Mouse (Mus musculus) kidney, embryonic 15.5 days (tissue): ENCODE measurements at regions not wholly inside any gene's neighbourhood (a gene's known extent, or its start where the extent isn't known, plus 50 kb on each side); places are given as distances from the start of the nearest gene placed in this dataset.

Experiments used
- ATAC-seq: fragments of 200-750 bp; cut with Nextera tagmentation; replicated peaks from 2 replicates; pipeline ENCODE4 v1.8.0; 2017; ENCODE audit warnings: moderate TSS enrichment; ENCODE audit not compliant: low FRiP score
- H3K27ac ChIP-seq: fragments of 300-500 bp; sonication (generic); 2 replicates; pipeline ENCODE4 v1.5.1; 2015; ENCODE audit warnings: mild to moderate bottlenecking, inconsistent platforms
- H3K27me3 ChIP-seq: fragments of 300-500 bp; sonication (generic); 2 replicates; pipeline ENCODE4 v1.6.1; 2015; ENCODE audit warnings: inconsistent platforms
- H3K36me3 ChIP-seq: fragments of 300-500 bp; sonication (generic); 2 replicates; pipeline ENCODE4 v1.6.1; 2015; ENCODE audit warnings: inconsistent platforms
- H3K4me1 ChIP-seq: fragments of 300-500 bp; sonication (generic); 2 replicates; pipeline ENCODE4 v1.6.1; 2015; ENCODE audit warnings: inconsistent platforms
- H3K4me2 ChIP-seq: fragments of 300-500 bp; sonication (generic); 2 replicates; pipeline ENCODE4 v1.6.1; 2015; ENCODE audit warnings: moderate library complexity, mild to moderate bottlenecking, inconsistent platforms
- H3K4me3 ChIP-seq: fragments of 300-500 bp; sonication (generic); replicated peaks from 2 replicates; pipeline ENCODE4 v1.5.1; 2015; ENCODE audit warnings: mild to moderate bottlenecking, inconsistent platforms
- H3K9ac ChIP-seq: fragments of 300-500 bp; sonication (generic); 2 replicates; pipeline ENCODE4 v1.6.1; 2015; ENCODE audit warnings: mild to moderate bottlenecking, inconsistent platforms
- H3K9me3 ChIP-seq: fragments of 300-500 bp; sonication (generic); replicated peaks from 2 replicates; pipeline ENCODE4 v1.6.1; 2016; ENCODE audit warnings: inconsistent platforms
- WGBS: fragments of 180-500 bp; shearing (Covaris S2); methylation state at CpG from one replicate; pipeline ENCODE4 v1.1.7; 2015; ENCODE audit warnings: mixed read lengths; 5-methylcytosine and 5-hydroxymethylcytosine counted together

- Histone ChIP-seq H3K36me3 (no peaks in the 10 kb centered on the region), H3K27ac (no peak overlapping the region), H3K9me3 (no peaks in the 10 kb centered on the region), H3K27me3 (no peaks in the 10 kb centered on the region), H3K9ac (no peak overlapping the region), H3K4me3 (no peak overlapping the region), H3K4me2 (no peak overlapping the region), H3K4me1 (no peaks in the 10 kb centered on the region)
- WGBS: 70% methylated on average over 3 of the region's 3 CpGs
- no peak for ATAC-seq
Observed at GRCm38 (mm10) chr8:7799221-7799620, 861.8 kb downstream of the Efnb2 start.

- no peak overlapping the region for H3K4me3 ChIP-seq
- H3K9ac ChIP-seq: no peak overlapping the region
- H3K4me2 ChIP-seq: no peak overlapping the region
- no peaks in the 10 kb centered on the region for H3K27me3 ChIP-seq
- H3K36me3 ChIP-seq: no peaks in the 10 kb centered on the region
- no peak for ATAC-seq
- no peaks in the 10 kb centered on the region for H3K4me1 ChIP-seq
- WGBS: 91% methylated on average over 4 of the region's 4 CpGs
- no peak overlapping the region for H3K27ac ChIP-seq
- no peaks in the 10 kb centered on the region for H3K9me3 ChIP-seq
Observed at GRCm38 (mm10) chr8:7796156-7796555, 864.9 kb downstream of the Efnb2 start.

- no peaks in the 10 kb centered on the region for H3K9me3 ChIP-seq
- H3K27me3 ChIP-seq: no peaks in the 10 kb centered on the region
- 84% methylated on average over 3 of the region's 3 CpGs for WGBS
- no peak overlapping the region for H3K4me3 ChIP-seq
- H3K4me2 ChIP-seq: no peak overlapping the region
- no peaks in the 10 kb centered on the region for H3K36me3 ChIP-seq
- no peak for ATAC-seq
- H3K4me1 ChIP-seq: no peaks in the 10 kb centered on the region
- no peak overlapping the region for H3K27ac ChIP-seq
- H3K9ac ChIP-seq: no peak overlapping the region
Observed at GRCm38 (mm10) chr8:7763820-7764219, 897.2 kb downstream of the Efnb2 start.

GRCm38 (mm10) chr8:7760987-7761386 is 900.1 kb downstream of the Efnb2 start:
- Histone ChIP-seq H3K9ac (no peak overlapping the region), H3K4me1 (no peaks in the 10 kb centered on the region), H3K36me3 (no peaks in the 10 kb centered on the region), H3K4me3 (no peak overlapping the region), H3K27ac (no peak overlapping the region), H3K27me3 (no peaks in the 10 kb centered on the region), H3K9me3 (no peaks in the 10 kb centered on the region), H3K4me2 (no peak overlapping the region)
- 84% methylated on average over 4 of the region's 4 CpGs for WGBS
- ATAC-seq: no peak

- H3K4me2 ChIP-seq: no peak overlapping the region
- H3K9me3 ChIP-seq: no peaks in the 10 kb centered on the region
- H3K4me1 ChIP-seq: no peaks in the 10 kb centered on the region
- no peak overlapping the region for H3K4me3 ChIP-seq
- WGBS: 65% methylated on average over 2 of the region's 2 CpGs
- no peaks in the 10 kb centered on the region for H3K36me3 ChIP-seq
- H3K9ac ChIP-seq: no peak overlapping the region
- ATAC-seq: no peak
- H3K27me3 ChIP-seq: no peaks in the 10 kb centered on the region
- H3K27ac ChIP-seq: no peak overlapping the region
Observed at GRCm38 (mm10) chr8:7732726-7733125, 928.3 kb downstream of the Efnb2 start.

GRCm38 (mm10) chr8:7721880-7722279 is 939.2 kb downstream of the Efnb2 start:
- WGBS: 98% methylated on average over 3 of the region's 3 CpGs
- Histone ChIP-seq H3K4me3 (no peak overlapping the region), H3K36me3 (no peaks in the 10 kb centered on the region), H3K4me2 (no peak overlapping the region), H3K9me3 (no peaks in the 10 kb centered on the region), H3K27me3 (no peaks in the 10 kb centered on the region), H3K4me1 (no peaks in the 10 kb centered on the region), H3K9ac (no peak overlapping the region), H3K27ac (no peak overlapping the region)
- no peak for ATAC-seq

GRCm38 (mm10) chr8:7718898-7719696 is 941.9 kb downstream of the Efnb2 start:
- H3K27ac ChIP-seq: no peak overlapping the region
- WGBS: 89% methylated on average over 5 of the region's 5 CpGs
- H3K9me3 ChIP-seq: no peaks in the 10 kb centered on the region
- H3K4me1 ChIP-seq: no peaks in the 10 kb centered on the region
- no peak for ATAC-seq
- H3K36me3 ChIP-seq: no peaks in the 10 kb centered on the region
- no peak overlapping the region for H3K4me3 ChIP-seq
- no peaks in the 10 kb centered on the region for H3K27me3 ChIP-seq
- no peak overlapping the region for H3K9ac ChIP-seq
- no peak overlapping the region for H3K4me2 ChIP-seq

- ATAC-seq: no peak
- Histone ChIP-seq H3K9ac (no peak overlapping the region), H3K27me3 (no peaks in the 10 kb centered on the region), H3K4me3 (no peak overlapping the region), H3K9me3 (no peaks in the 10 kb centered on the region), H3K4me1 (no peaks in the 10 kb centered on the region), H3K4me2 (no peak overlapping the region), H3K36me3 (no peaks in the 10 kb centered on the region), H3K27ac (no peak overlapping the region)
- 62% methylated on average over 1 of the region's 1 CpGs for WGBS
Observed at GRCm38 (mm10) chr8:7710764-7711163, 950.3 kb downstream of the Efnb2 start.

GRCm38 (mm10) chr8:7709406-7709805 is 951.6 kb downstream of the Efnb2 start:
- H3K4me3 ChIP-seq: no peak overlapping the region
- no peak for ATAC-seq
- no peak overlapping the region for H3K9ac ChIP-seq
- H3K4me1 ChIP-seq: no peaks in the 10 kb centered on the region
- H3K27me3 ChIP-seq: no peaks in the 10 kb centered on the region
- no peaks in the 10 kb centered on the region for H3K36me3 ChIP-seq
- WGBS: 90% methylated on average over 1 of the region's 1 CpGs
- H3K27ac ChIP-seq: no peak overlapping the region
- H3K4me2 ChIP-seq: no peak overlapping the region
- H3K9me3 ChIP-seq: no peaks in the 10 kb centered on the region

- Histone ChIP-seq H3K4me1 (no peaks in the 10 kb centered on the region), H3K4me3 (no peak overlapping the region), H3K27ac (no peak overlapping the region), H3K9ac (no peak overlapping the region), H3K4me2 (no peak overlapping the region), H3K27me3 (no peaks in the 10 kb centered on the region), H3K36me3 (no peaks in the 10 kb centered on the region), H3K9me3 (no peaks in the 10 kb centered on the region)
- ATAC-seq: no peak
- WGBS: 91% methylated on average over 2 of the region's 2 CpGs
Observed at GRCm38 (mm10) chr8:7691355-7691996, 969.6 kb downstream of the Efnb2 start.

GRCm38 (mm10) chr8:7653804-7654203 is 1007.2 kb downstream of the Efnb2 start:
- H3K9ac ChIP-seq: no peak overlapping the region
- no peaks in the 10 kb centered on the region for H3K36me3 ChIP-seq
- no peak overlapping the region for H3K4me2 ChIP-seq
- H3K9me3 ChIP-seq: no peaks in the 10 kb centered on the region
- no peak overlapping the region for H3K27ac ChIP-seq
- no peaks in the 10 kb centered on the region for H3K4me1 ChIP-seq
- H3K27me3 ChIP-seq: no peaks in the 10 kb centered on the region
- no peak for ATAC-seq
- no peak overlapping the region for H3K4me3 ChIP-seq
